Mouse (Mus musculus): ENCODE results near the gene Mcrip1. TPM values are rescaled to one million over a fixed set of nuclear protein-coding genes. Genes with fewer than 3 reads are reported as not detected.
"Not testable (repeated sequence)": the region's sequence is repeated elsewhere in the genome, so short reads cannot be mapped to it uniquely, and the experiment has no call there.

Gene Mcrip1
- total RNA-seq, 2 experiments from 2014 or later = 53.5 to 58.1 TPM

- intact Hi-C loops (cut with DNase I) = loop anchor here (2.0 to 10.0 kb wide), 2 partner anchors 29 to 255 kb away; partner anchors contain the start of gene Mcrip1
- DNase-seq = peak; percentile 65 to 74
These were observed 29.8 kb downstream of the Mcrip1 start for GRCm38 (mm10) chr11:120519738-120520137.

GRCm38 (mm10) chr11:120518558-120518957 is 31.0 kb downstream of the Mcrip1 start:
- intact Hi-C loops (cut with DNase I) = loop anchor here (10.0 kb wide), 1 partner anchor 256 kb away; no protein-coding TSS in a partner anchor
- peak in 1 of 2 experiments; percentile 30 for DNase-seq

GRCm38 (mm10) chr11:120518027-120518426 is 31.5 kb downstream of the Mcrip1 start:
- peak; percentile 59 to 62 for DNase-seq
- intact Hi-C loops (cut with DNase I) = loop anchor here (10.0 kb wide), 1 partner anchor 257 kb away; no protein-coding TSS in a partner anchor

GRCm38 (mm10) chr11:120517147-120517546 is 32.4 kb downstream of the Mcrip1 start:
- no peak for DNase-seq
- intact Hi-C loops (cut with DNase I) = loop anchor here (10.0 kb wide), 1 partner anchor 258 kb away; no protein-coding TSS in a partner anchor

- intact Hi-C loops (cut with DNase I) = loop anchor here (10.0 kb wide), 1 partner anchor 259 kb away; no protein-coding TSS in a partner anchor
- peak; percentile 88 to 96 for DNase-seq
These were observed 33.9 kb downstream of the Mcrip1 start for GRCm38 (mm10) chr11:120515611-120516010.

GRCm38 (mm10) chr11:120514262-120514661 is 35.3 kb downstream of the Mcrip1 start:
- intact Hi-C loops (cut with DNase I) = loop anchor here (1.0 to 10.0 kb wide), 4 partner anchors 65 to 261 kb away; partner anchors contain the start of genes Cenpx and Lrrc45
- DNase-seq = not testable (repeated sequence)

GRCm38 (mm10) chr11:120512790-120513453 is 36.6 kb downstream of the Mcrip1 start:
- no peak for DNase-seq
- intact Hi-C loops (cut with DNase I) = loop anchor here (5.0 to 10.0 kb wide), 2 partner anchors 199 to 262 kb away; partner anchors contain the start of genes Cenpx and Lrrc45

- DNase-seq = no peak
- intact Hi-C loops (cut with DNase I) = loop anchor here (2.0 to 10.0 kb wide), 3 partner anchors 20 to 264 kb away; partner anchors contain the start of genes Cenpx, Lrrc45 and Slc25a10
These were observed 39.0 kb downstream of the Mcrip1 start for GRCm38 (mm10) chr11:120510375-120511030.

- intact Hi-C loops (cut with DNase I) = loop anchor here (2.0 to 10.0 kb wide), 3 partner anchors 19 to 265 kb away; partner anchors contain the start of genes Cenpx, Lrrc45 and Slc25a10
- no peak for DNase-seq
These were observed 39.6 kb downstream of the Mcrip1 start for GRCm38 (mm10) chr11:120509940-120510339.

GRCm38 (mm10) chr11:120508290-120508870 is 41.1 kb downstream of the Mcrip1 start:
- intact Hi-C loops (cut with DNase I) = no loop called here
- no peak for DNase-seq

- no peak for DNase-seq
- intact Hi-C loops (cut with DNase I) = no loop called here
These were observed 41.8 kb downstream of the Mcrip1 start for GRCm38 (mm10) chr11:120507611-120508289.

- intact Hi-C loops (cut with DNase I) = no loop called here
These were observed 42.6 kb downstream of the Mcrip1 start for GRCm38 (mm10) chr11:120506899-120507298.

GRCm38 (mm10) chr11:120505661-120506060 is 43.9 kb downstream of the Mcrip1 start:
- intact Hi-C loops (cut with DNase I) = no loop called here
- no peak for DNase-seq

More at GRCm38 (mm10) chr11:120506899-120507298, 42.6 kb downstream of the Mcrip1 start:
- DNase-seq = no peak

- intact Hi-C loops (cut with DNase I) = no loop called here
- no peak for DNase-seq
These were observed 47.8 kb downstream of the Mcrip1 start for GRCm38 (mm10) chr11:120501701-120502100.

- no peak for DNase-seq
- intact Hi-C loops (cut with DNase I) = no loop called here
These were observed 48.5 kb downstream of the Mcrip1 start for GRCm38 (mm10) chr11:120501018-120501417.

GRCm38 (mm10) chr11:120500357-120500756 is 49.2 kb downstream of the Mcrip1 start:
- no peak for DNase-seq
- intact Hi-C loops (cut with DNase I) = no loop called here

GRCm38 (mm10) chr11:120499894-120500293 is 49.6 kb downstream of the Mcrip1 start:
- intact Hi-C loops (cut with DNase I) = no loop called here
- DNase-seq = no peak

- intact Hi-C loops (cut with DNase I) = no loop called here
These were observed 50.6 kb downstream of the Mcrip1 start for GRCm38 (mm10) chr11:120498891-120499290.

GRCm38 (mm10) chr11:120498226-120498625 is 51.3 kb downstream of the Mcrip1 start:
- intact Hi-C loops (cut with DNase I) = no loop called here
- no peak for DNase-seq

More at GRCm38 (mm10) chr11:120498891-120499290, 50.6 kb downstream of the Mcrip1 start:
- no peak for DNase-seq

- intact Hi-C loops (cut with DNase I) = no loop called here
- no peak for DNase-seq
These were observed 52.1 kb downstream of the Mcrip1 start for GRCm38 (mm10) chr11:120497436-120497835.
